Mouse (Mus musculus) forelimb bud, embryonic 11.5 days (tissue): ENCODE measurements around the gene Itpr3.

Experiments used
- DNase-seq: peaks from one replicate; pipeline ENCODE4 v3.0.0-alpha.2; 2012; ENCODE audit warnings: low read depth, low spot score

Itpr3 gene

DNA sequence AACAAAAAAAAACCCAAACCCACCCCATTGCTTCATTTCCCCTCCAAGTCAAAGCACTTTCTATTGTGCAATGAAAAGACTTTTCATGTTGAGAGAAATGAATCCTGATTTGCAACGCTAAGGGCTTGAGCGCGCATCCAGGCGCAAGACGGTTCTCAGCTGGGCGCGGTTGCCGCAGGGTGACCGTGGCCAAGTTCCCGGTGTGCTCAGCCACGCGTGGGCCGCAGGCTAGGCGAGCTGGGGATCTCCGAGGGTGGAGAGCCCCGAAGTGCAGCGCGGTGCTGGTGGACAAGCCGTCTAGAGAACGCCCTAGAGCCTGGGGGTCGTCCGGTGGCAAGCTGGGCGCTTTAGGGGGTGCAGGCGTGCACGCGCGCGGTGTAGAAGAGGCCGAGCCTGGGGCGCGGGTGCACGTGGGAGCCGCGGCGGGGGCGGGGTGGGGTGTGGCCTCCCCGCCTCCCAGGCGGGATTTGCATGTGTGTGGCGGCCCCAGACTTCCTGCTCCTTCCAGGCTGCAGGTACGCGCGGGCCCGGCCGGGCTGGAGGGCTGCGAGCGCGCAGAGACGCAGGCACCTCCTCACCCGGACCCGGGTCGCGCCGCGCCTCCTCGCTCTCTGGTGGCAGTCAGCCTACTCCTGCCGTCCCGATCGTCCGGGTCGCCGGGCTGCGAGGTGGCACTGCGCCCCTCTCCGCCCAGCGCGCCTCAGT, at the start of gene Itpr3:
TSS of gene Itpr3 (plus strand) at position 493 of the 705 bp plus-strand sequence.
- DNase-seq: peak; percentile 54

DNA sequence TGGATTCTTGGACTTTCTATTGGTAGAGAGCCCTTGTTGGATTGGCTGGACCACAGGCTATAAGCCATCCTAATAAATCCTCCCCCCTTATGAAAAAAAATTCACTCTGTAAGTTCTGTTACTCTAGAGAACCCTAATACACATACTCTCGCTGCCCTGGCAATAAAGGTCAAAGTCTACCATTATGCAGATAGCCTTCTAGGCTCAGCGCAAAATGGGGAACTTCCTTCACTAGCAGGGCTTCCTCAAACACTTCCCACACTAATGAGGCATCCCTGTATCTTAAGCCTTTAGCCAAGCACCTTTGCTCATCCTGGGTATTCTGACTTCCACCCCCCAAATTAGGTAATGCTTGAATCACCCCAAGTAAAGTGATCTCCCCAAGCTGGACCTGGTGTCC, 48.8 kb upstream of the Itpr3 start:
- no peak for DNase-seq

DNA sequence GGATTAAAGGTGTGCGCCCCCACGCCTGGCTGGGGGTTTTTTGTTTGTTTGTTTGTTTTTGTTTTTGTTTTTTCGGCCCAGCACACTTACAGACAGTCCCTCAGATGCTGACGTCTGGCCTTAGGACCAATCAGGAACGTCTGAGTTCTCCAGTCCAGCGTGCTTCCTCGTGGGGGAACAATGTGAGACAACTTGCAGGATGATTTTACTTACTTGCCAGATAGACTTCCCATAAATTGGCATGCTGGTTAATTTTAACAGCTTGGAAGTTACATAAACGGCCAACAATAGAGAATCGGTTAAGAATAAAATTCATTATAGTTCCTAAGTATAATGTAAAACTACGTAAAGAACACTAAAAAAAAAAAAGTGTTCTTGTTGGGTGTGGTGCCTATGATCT, 45.9 kb upstream of the Itpr3 start:
- no peak for DNase-seq

DNA sequence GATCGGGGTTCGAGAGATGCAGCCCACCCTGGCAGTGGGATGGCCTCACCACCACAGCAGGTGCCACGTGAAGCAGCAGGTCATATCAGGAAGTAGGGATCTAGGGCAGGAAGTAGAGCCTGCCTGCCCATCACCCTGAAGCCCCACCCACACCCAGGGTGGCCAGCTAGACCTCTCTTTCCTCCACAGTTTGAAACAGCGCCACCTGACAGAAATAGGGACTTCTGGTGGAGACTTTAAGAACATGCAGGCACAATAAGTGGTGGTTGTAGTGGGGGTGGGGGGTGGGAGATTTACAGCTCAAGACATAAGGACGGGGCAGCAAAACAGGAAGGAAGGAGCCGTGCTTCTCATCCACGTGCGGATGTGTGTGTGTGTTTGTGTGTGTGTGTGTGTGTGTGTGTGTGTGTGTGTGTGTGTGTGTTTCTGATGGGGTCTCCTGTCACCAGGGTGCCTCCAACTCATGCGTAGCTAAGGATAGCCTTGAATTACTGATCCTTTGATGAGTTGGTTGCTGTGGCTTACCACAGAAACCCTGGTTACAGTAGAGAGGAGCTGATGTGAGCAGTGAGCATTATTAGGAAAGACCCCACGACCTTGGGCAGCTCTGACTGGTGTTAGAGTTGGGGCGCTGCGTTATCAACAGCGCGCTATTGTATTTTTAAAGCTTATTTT, 45.0 kb upstream of the Itpr3 start:
- DNase-seq: no peak

DNA sequence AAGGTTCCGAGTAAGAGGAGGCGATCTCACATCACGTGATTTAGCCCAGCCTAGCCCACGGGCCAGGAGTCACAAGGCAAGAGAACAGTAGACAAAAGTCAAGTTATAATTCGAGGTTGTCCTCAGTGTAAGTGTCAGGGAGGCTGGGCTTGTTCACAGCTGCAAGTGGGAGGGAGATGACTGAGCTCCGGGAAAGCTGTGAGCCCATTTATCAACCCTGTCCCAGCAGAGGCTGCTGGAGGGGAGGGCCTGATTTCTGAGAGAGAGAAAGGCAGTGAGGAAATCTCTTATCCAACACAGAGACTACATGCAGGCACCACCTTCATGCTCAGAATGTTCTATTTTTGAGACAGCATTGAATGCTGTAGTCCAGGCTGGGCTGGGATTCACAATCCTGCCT, 44.2 kb upstream of the Itpr3 start:
- DNase-seq: no peak

DNA sequence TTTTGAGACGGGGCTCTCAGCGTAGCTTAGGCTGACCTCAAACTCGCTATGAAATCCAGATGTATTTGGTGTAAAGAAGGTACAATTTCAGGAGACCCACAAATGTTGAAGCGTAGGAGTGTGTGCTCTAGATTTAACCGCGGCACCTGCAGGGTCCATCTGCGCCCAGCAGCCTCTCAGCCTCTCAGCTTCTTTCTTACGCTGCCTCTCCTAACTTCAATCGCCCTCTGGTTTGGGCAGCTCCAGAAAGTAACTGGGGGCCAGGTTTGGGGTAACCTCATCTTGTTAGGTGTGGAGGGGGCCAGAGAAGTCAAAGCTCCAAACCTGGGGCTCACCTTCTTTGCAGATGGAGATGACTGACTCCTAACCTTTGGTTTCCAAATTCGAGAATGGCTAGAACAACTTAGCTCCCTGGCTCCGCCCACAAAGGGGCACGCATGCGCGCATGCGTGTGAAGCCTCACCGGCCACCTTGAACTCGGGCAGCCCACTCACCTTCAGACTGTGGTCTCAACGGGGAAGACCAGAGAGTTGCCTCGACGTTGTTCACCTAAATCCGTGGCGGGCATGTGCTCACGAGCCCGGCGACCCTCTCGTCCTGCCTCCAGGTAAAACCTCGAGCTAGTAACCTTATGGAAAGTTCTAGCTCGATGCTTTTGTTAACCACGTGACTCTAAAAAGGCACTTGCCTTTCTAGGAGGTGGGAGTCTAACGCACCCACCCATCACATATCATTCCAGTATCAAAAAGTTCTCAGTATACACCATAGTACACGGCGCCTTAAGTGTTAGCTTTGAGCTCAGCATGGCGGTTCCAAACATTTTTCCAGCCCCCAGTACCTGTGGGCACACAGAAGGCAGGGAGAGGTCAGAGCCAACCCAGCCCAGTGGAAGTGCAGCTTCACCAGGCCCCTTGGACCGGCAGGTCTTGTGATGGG, 39.3 kb upstream of the Itpr3 start:
- peak; percentile 92 for DNase-seq

DNA sequence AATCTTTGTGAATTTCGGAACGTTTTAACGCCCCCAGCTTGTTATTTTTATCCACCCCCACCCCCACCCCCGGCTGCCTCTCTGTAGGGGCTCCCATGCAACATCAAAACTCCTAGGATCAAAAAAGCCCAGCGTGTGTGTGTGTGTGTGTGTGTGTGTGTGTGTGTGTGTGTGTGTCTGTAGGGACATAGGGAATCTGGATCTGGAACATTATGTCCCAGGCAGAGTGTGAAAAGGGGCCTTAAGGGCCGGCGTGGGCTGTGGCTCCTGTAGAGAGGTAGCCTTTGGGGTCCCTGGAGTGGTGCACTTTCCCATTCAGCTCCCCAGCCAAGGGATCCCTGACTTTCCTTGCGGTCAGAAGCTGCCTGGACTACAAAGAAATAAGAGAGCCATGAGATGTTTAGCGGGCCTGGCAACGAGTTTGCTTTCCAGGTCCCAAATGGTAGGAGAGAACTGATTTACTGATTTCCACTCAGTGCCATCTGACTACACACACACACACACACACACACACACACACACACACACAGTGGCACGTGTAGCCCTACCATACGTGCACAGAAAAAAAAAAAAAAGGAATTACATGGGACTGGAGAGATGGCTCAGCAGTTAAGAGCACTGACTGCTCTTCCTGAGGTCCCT, 38.4 kb upstream of the Itpr3 start:
- no peak for DNase-seq

DNA sequence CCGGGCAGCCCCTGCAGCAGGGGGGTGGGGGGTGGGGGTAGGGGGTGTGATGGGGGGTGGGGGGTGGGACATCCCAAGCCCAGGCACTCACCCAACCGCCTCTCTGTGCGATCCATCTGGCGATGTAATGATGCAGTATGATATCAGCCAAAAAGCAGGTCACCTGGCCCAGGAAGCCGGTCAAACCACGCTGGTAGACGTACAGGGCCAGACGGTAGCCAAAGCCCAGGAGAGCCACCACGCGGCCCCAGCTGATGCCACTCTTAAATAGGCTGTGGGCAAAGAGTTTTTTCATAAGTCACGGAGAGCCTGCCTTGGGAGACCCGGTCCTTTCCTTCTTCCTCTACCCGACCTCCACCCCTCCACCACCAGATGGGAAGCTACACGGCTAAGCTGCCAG, 36.0 kb upstream of the Itpr3 start:
- DNase-seq: no peak

DNA sequence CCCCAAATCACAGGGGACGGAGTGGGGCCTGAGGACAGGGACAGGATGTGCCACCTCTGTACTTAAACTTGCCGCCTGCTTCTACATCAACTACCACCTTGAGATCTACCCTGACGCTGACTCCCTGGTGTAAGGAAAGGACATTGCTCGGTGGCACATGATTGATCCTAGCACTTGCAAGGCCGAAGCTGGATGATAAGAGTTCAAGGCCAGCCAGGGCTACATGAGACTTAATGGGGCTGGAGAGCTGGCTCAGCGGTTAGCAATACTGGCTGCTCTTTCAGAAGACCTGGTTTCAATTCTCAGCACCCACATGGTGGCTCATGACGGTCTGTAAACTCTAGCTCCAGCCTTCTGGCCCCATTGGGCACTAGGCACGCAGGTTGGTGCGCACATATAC, 35.4 kb upstream of the Itpr3 start:
- DNase-seq: no peak

DNA sequence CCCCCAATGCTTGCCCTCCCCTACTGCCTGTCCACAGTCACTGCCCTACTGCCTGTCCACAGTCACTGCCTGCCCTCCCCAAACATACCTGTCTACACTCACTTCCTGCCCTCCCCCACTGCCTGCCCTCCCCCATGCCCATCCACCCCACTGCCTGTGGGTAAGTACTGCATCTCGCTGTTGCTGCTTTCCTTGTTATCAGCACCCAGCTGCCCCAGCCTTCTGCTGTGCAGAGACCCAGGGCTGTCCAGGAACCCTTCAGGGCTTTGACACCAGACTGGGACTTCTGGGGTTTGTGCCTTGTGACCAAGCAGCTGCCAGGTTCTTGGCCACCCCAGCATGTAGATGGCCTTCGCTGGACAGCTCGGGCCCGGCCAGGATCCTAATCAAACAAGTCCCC, 33.8 kb upstream of the Itpr3 start:
- no peak for DNase-seq

DNA sequence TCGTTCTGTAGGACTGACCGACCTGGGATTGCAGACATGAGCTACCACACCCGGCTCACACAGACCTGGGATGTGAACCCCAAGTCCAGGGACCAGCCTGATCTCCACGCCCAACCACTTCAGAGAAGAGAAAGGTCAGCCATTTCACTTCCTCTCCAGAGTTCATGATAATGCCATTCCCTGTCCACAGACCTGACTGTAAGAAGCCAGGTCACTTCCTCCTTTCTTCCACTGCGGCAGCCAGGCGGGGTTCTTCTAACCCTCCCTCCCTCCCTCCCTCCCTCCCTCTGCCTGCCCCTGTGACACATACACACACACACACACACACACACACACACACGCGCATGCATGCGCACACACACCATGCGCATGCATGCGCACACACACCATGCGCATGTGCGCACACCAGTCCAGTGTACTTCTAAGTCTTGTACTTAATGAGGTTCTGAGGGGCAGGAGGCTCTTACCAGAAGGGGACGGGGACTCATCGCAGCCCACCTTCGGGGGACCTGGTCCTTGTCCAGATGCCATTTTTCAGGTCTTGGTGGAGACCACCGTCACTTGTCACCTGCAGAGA, 31.7 kb upstream of the Itpr3 start:
- DNase-seq: no peak

DNA sequence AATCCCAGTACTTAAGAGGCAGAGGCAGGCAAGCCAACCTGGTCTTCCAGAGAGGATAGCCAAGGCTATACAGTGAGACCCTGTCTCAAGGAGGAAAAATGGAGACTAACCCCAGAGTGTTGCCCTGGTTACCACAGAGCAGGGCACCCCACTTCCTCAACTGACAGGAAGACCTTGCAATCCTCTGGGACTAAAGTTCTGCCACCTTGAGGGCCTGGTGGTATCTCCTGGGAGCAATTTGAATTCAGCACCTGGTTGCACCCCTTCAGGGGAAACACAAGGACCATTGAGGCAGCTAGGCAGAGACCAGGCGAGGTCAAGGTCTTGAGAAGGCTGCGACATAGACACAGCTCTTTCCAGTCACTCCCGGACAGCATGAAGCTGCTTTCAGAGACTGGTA, 31.2 kb upstream of the Itpr3 start:
- DNase-seq: no peak

DNA sequence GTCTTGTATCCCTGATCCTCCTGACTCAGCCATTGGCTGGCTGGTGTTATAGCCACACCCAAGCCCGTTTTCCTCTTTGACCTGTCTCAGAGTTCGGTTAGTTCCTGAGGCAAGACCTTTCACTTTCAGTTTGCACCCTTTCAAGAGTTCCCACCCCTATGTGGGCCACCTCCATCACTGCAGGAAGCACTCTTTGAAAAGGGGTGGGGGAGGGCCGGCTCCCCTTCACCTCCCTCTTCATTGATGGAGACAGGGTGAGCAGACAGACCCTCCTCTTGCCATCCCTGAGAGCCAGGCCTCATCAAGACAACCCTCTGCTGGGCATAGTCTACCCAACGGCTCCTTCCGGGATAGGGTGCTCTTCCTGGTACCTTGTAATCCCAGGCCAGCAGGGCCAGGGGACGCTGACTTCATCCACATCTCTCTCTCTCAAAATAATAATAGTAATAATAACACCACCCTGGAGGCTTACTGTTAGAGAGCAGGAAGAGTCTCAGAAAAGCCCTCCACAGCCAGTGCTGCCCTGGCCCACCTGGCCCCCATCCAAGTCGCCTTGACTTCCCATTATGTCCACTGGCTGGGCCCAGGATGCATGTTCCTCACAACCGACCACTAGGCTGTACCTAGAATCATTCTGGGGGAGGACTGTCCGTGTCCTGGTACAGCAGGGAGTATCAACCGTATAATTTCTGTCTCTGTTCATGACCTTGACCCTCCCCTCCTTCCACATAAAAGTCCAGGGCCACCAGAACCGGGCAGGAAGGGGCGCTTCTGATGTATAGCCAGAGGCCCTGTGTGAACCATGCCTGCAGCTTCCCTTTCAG, 29.4 kb upstream of the Itpr3 start:
- no peak for DNase-seq

DNA sequence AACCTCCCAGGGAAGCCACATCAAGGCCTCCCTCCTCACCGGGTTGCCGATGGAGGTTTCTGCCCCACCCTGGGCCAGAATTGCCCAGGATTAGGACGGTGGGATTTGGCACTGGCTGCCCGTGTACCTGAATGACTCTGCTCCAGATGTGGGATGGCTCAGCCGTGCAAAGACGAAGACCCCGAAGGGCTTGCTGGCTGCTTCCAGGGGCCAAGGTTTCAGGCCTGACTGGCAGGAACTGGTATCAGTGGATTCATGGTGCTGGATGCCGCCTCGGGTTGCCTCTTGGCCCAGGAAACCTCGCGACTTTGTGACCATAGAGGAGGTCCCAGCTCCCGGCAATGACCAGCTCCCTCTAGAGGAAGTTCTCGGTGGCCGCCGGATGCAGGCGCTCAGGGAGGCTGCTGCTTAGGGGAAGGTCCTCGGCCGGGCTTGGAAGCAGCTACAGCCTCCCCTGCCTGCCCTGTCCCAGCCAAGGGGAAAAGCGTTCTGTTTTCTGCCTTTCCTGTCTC, 28.8 kb upstream of the Itpr3 start:
- peak; percentile 88 for DNase-seq

DNA sequence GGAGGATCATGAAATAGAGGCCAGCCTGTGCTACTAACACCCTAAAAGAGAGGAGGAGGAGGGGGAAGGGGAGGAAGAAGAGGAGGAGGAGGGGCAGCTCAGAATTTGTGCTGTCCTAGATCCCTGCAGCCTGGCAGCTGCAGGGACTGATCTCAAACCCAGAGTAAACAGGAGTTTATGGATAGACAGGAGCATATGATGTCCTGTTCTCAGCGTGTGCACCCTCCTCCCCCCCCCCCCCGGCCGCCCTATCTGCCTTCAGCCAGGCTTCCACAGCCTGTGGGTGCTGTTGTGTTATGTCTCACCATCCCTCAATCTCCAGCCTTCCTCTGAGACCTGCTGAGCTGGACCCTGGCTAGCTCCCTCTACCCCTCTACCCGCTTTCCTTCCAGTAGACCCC, 28.2 kb upstream of the Itpr3 start, which contains the start of gene Bak1:
TSS of gene Bak1 (minus strand) at position 101 of the 400 bp plus-strand sequence.
- no peak for DNase-seq

DNA sequence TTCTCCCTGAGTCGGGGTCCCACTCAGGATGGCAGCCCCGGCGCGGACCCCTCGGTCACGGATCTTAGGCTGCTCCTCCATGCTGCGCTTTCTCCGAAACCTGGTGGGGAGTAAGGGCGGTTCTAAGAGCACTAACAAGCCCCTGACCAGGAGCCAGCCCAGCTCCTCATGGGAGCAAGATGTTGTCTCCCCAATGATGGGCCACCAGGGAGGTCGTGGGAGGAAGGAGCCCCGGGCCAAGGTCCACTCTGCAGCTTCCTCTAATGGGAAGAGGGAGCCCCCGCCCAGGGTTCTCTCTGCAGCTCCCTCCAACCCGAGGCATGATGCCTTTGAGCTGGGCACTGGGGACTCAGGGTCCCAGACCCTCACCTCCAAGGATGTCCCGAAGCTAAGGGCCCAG, 27.7 kb upstream of the Itpr3 start:
- no peak for DNase-seq

DNA sequence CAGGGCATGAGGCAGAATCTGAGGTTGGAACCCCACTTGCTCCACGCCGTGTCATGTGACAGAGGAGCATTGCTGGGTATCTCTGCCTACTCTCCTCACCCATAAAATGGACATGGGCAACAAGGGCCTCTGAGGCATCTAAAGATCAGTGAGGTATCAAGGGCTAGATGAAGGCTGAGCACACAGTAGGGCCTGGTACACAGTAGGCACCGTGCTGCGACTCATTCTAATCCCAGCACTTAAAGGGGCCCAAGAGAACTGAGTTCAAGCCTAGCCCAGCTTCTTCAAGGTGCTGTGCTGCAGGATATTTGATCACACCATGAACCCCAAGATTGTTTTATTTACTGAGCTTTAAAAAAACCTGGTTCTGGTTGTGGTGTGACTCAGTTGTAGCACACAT, 26.2 kb upstream of the Itpr3 start:
- no peak for DNase-seq

DNA sequence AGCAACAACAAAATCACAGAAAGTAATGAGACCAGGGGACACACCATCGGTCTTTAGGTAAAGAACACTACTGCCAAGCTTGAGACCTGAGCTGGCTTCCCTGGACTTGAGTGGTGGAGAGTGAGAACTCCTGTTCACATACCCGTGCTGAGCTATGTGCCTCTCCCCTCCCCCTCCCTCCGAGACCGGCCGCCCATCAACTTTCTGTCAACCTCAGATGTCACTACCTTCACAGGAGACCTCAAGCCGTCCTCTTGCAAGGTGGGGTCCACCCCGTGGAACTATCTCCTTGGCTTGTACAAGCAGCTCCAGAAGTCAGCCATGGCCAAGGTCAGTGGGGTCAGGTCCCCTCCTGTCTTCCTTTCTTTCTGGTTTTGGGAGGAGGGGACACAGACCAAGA, 24.8 kb upstream of the Itpr3 start:
- DNase-seq: no peak

DNA sequence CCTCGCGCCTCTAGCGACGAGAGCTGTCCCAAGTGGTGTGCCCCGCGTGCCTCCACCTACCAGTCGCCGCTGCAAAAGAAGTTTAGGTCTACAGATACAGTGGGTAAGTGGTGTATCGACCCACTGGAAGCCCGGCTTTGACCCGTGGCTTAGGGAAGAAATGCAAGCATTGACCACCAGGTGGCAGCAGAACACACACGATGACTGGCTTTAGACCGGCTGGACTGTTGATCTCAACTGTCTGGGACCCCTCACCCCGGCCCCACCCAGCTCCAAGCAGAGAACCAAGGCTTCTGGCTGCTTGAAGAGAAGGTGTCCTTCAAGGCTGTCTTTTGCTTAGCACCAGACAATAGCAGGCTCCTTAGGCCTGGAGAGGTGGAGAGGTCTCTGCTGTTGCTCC, 24.2 kb upstream of the Itpr3 start:
- peak; percentile 89 for DNase-seq

DNA sequence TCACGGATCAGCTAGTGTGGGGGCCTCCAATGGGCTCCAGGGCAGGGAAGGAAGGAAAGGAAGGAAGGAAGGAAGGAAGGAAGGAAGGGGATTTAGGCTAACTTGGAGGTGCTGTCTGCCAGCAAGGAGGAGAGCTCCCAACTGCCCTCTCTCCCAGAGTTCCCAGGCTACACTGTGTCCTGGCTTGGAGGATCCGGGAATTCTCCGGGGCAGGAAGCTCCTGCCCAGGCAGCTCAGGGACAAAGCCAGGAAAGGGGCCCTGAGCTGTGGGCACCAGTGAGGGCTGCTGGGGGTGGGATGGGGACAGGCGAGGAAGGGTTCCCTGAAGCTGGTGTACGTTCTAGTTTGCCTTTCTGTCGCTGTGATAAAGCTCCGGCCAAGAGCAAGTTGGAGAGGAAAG, 20.6 kb upstream of the Itpr3 start:
- DNase-seq: no peak
